Comparison of ENCODE assay signal across 8 mouse cellular contexts in genomic region chr9:80067221-80068027, GRCm38 (mm10). TPM values are rescaled to one million over a fixed set of nuclear protein-coding genes. Genes with fewer than 3 reads are reported as not detected.
DNase-seq lines count a peak whose midpoint lies in the region; ATAC-seq and TF ChIP-seq lines count a peak whose summit lies in the region.

No protein-coding gene starts in this region.

- H3K4me1 ChIP-seq in MEL (ENCODE audit: control insufficient read depth in 1 of 2, insufficient read depth in 2 of 2, low read length in 2 of 2), result peaks cover 10 to 16% of the 10 kb centered on the region in 2 experiments; a peak in 2 of 4 replicates
- peaks cover 19% of the 10 kb centered on the region for H3K4me1 ChIP-seq in hindbrain, embryonic 10.5 days (replicated peaks)
- H3K4me1 ChIP-seq in lung, postnatal 0 days (ENCODE audit: insufficient read depth, low read depth, low read length), result peaks cover 7% of the 10 kb centered on the region

- H3K4me2 ChIP-seq in lung, postnatal 0 days (replicated peaks; ENCODE audit: low read depth, low read length), result peak overlapping the region; percentile 61

- H3K36me3 ChIP-seq in MEL (ENCODE audit: control insufficient read depth in 1 of 2, insufficient read depth in 2 of 2, low read length in 2 of 2), result peaks cover 0 to 25% of the 10 kb centered on the region in 2 experiments; a peak in 2 of 4 replicates
- H3K36me3 ChIP-seq in hindbrain, embryonic 10.5 days, result no peaks in the 10 kb centered on the region; the same call in 1 of the 2 replicates
- no peaks in the 10 kb centered on the region for H3K36me3 ChIP-seq in lung, postnatal 0 days (ENCODE audit: insufficient read depth, low read length)

- H3K79me2 ChIP-seq in MEL (ENCODE audit: control insufficient read depth, insufficient read depth, low read length, poor library complexity), result peaks cover 54% of the 10 kb centered on the region

- no peak for TF ChIP-seq EP300 in MEL (IDR thresholded peaks at IDR 0.05; ENCODE audit: low read depth in 1 of 2, low read length in 2 of 2)
- TF ChIP-seq EP300 in lung, postnatal 0 days (IDR thresholded peaks at IDR 0.05), result no peak

- H3K9me3 ChIP-seq in MEL (replicated peaks; ENCODE audit: insufficient read depth, low read length), result no peaks in the 10 kb centered on the region
- H3K9me3 ChIP-seq in hindbrain, embryonic 10.5 days, result peaks cover 19% of the 10 kb centered on the region
- H3K9me3 ChIP-seq in lung, postnatal 0 days (ENCODE audit: low read length), result no peaks in the 10 kb centered on the region

- peak overlapping the region; percentile 88 to 92 for H3K4me3 ChIP-seq in MEL (ENCODE audit: control insufficient read depth in 1 of 2, insufficient read depth in 1 of 2, low read depth in 2 of 2, low read length in 2 of 2)
- H3K4me3 ChIP-seq in hindbrain, embryonic 10.5 days, result peak overlapping the region; percentile 95
- peak overlapping the region; percentile 98 for H3K4me3 ChIP-seq in lung, postnatal 0 days (ENCODE audit: low read depth, low read length)

- WGBS in hindbrain, embryonic 10.5 days, result under 1% methylated on average over 93 of the region's 93 CpGs
- WGBS in lung, postnatal 0 days, result 5% methylated on average over 61 of the region's 93 CpGs

- peak overlapping the region; percentile 63 for H3K27ac ChIP-seq in MEL (ENCODE audit: control insufficient read depth, low read depth, low read length)
- peak overlapping the region; percentile 99 for H3K27ac ChIP-seq in hindbrain, embryonic 10.5 days
- peak overlapping the region; percentile 99 for H3K27ac ChIP-seq in lung, postnatal 0 days (ENCODE audit: low read length)

- no peak for TF ChIP-seq CTCF in MEL (IDR thresholded peaks at IDR 0.05 in 2 of 3, conservative IDR thresholded peaks at IDR 0.05 in 1 of 3; ENCODE audit: control insufficient read depth in 1 of 3, insufficient read depth in 1 of 3, low read depth in 2 of 3, low read length in 3 of 3, poor library complexity in 1 of 3, severe bottlenecking in 1 of 3)
- TF ChIP-seq CTCF in lung, postnatal 0 days (IDR thresholded peaks at IDR 0.05), result peak; percentile 33

- H3K9ac ChIP-seq in MEL (ENCODE audit: control insufficient read depth, low read depth, low read length, poor library complexity, severe bottlenecking), result peak overlapping the region; percentile 96
- H3K9ac ChIP-seq in lung, postnatal 0 days (replicated peaks; ENCODE audit: low read depth), result peak overlapping the region; percentile 100

- 0 out of 4 replicates have a peak, but pooled peaks of 1 of the 2 experiments have one; percentile 43 for TF ChIP-seq POLR2A in MEL (IDR thresholded peaks at IDR 0.05; ENCODE audit: control insufficient read depth in 1 of 2, insufficient read depth in 1 of 2, low read depth in 1 of 2, low read length in 2 of 2, poor library complexity in 1 of 2)

- DNase-seq in MEL (ENCODE audit: low read depth, low spot score), result peak; percentile 51
- DNase-seq in cerebellum, adult 9-10 months, result peak; percentile 62
- peak; percentile 83 for DNase-seq in hindbrain, embryonic 10.5 days (ENCODE audit: low spot score)
- DNase-seq in layer of hippocampus, adult 9-11 months, result peak; percentile 38
- DNase-seq in lung, postnatal 0 days (ENCODE audit: low spot score), result peak; percentile 77
- DNase-seq in ovary, adult 18-20 months (ENCODE audit: low spot score), result peak; percentile 29
- DNase-seq in thymus, adult 18-20 months, result peak; percentile 58 to 62

- no peak for TF ChIP-seq RAD21 in MEL (IDR thresholded peaks at IDR 0.05; ENCODE audit: low read depth, low read length)

- ATAC-seq in frontal cortex, adult (ENCODE audit: low TSS enrichment), result peak; percentile 76
- peak; percentile 82 for ATAC-seq in lung, postnatal 0 days

- H3K27me3 ChIP-seq in MEL (ENCODE audit: control insufficient read depth in 1 of 2, insufficient read depth in 2 of 2, low read length in 2 of 2), result no peaks in the 10 kb centered on the region; a peak in 1 of 4 replicates
- no peaks in the 10 kb centered on the region for H3K27me3 ChIP-seq in hindbrain, embryonic 10.5 days (ENCODE audit: insufficient read depth, poor library complexity, severe bottlenecking)
- H3K27me3 ChIP-seq in lung, postnatal 0 days (replicated peaks; ENCODE audit: insufficient read depth, low read length), result no peaks in the 10 kb centered on the region

TF ChIP-seq in MEL, 35 proteins besides CTCF, POLR2A, EP300 and RAD21:
- TF ChIP-seq ETS1 (IDR thresholded peaks at IDR 0.05; ENCODE audit: low read depth, low read length), result no peak
- TF ChIP-seq KAT2A (conservative IDR thresholded peaks at IDR 0.05; ENCODE audit: low read depth, low read length), result no peak
- no peak for TF ChIP-seq GATA1 (IDR thresholded peaks at IDR 0.05; ENCODE audit: low read depth, low read length)
- no peak for TF ChIP-seq BHLHE40 (IDR thresholded peaks at IDR 0.05; ENCODE audit: borderline replicate concordance, low read depth, low read length)
- TF ChIP-seq TCF12 (IDR thresholded peaks at IDR 0.05; ENCODE audit: low read depth, low read length), result no peak
- TF ChIP-seq UBTF (IDR thresholded peaks at IDR 0.05; ENCODE audit: borderline replicate concordance, insufficient read depth, low read depth, low read length), result peak; percentile 90; the same call in 1 of the 2 replicates
- TF ChIP-seq CHD2 (IDR thresholded peaks at IDR 0.05; ENCODE audit: low read length), result no peak
- 0 out of 2 replicates have a peak, but pooled peaks have one; percentile 34 for TF ChIP-seq ZMIZ1 (IDR thresholded peaks at IDR 0.05; ENCODE audit: low read depth, low read length)
- TF ChIP-seq MXI1 (IDR thresholded peaks at IDR 0.05; ENCODE audit: low read depth, low read length), result 0 out of 2 replicates have a peak, but pooled peaks have one; percentile 16
- no peak for TF ChIP-seq TAL1 (IDR thresholded peaks at IDR 0.05; ENCODE audit: low read length)
- TF ChIP-seq E2F4 (IDR thresholded peaks at IDR 0.05; ENCODE audit: borderline replicate concordance, low read depth, low read length), result no peak
- no peak for TF ChIP-seq ZC3H11A (IDR thresholded peaks at IDR 0.05; ENCODE audit: low read depth, low read length)
- no peak for TF ChIP-seq USF2 (IDR thresholded peaks at IDR 0.05; ENCODE audit: borderline replicate concordance in 1 of 2, insufficient read depth in 1 of 2, low read depth in 1 of 2, low read length in 2 of 2)
- TF ChIP-seq MAX (IDR thresholded peaks at IDR 0.05; ENCODE audit: low read length), result no peak; the same call in 1 of the 2 replicates
- TF ChIP-seq SMC3 (IDR thresholded peaks at IDR 0.05; ENCODE audit: low read depth, low read length), result no peak
- no peak for TF ChIP-seq MEF2A (IDR thresholded peaks at IDR 0.05; ENCODE audit: extremely low read depth, insufficient replicate concordance, low read depth, low read length, poor library complexity, severe bottlenecking)
- no peak for TF ChIP-seq USF1 (IDR thresholded peaks at IDR 0.05; ENCODE audit: low read depth, low read length)

RNA-seq across cellular contexts. Expression of gene Senp6, which starts 0.7 kb away (rescaled TPM):
- total RNA-seq in MEL (2012; rRNA removed), result 70.5 and 71.1 TPM in 2 replicates
- 100 to 1,000 TPM in 1 of 2 experiments, 10 to 100 TPM in 1; 67.0 to 670 TPM for polyA plus RNA-seq in MEL (2012; ENCODE audit: insufficient read depth in 1 of 2, insufficient read length in 2 of 2, low read depth in 1 of 2, low replicate concordance in 2 of 2, missing spikeins in 1 of 2)
- polyA plus RNA-seq in hindbrain, embryonic 10.5 days (2016; fragmentation: Nextera tagmentation; extraction: Ambion mirVana), result 48.2 and 49.8 TPM in 2 replicates
- 48.4 and 50.2 TPM in 2 replicates for polyA plus RNA-seq in lung, postnatal 0 days (2015; fragmentation: Nextera tagmentation; extraction: Ambion mirVana)

RNA-seq across cellular contexts. Expression of gene Filip1, which starts 54.8 kb away (rescaled TPM):
- not detected in 2 replicates for total RNA-seq in MEL (2012; rRNA removed)
- polyA plus RNA-seq in MEL (2012; ENCODE audit: insufficient read depth in 1 of 2, insufficient read length in 2 of 2, low read depth in 1 of 2, low replicate concordance in 2 of 2, missing spikeins in 1 of 2), result not detected
- 4.1 and 7.8 TPM in 2 replicates for polyA plus RNA-seq in hindbrain, embryonic 10.5 days (2016; fragmentation: Nextera tagmentation; extraction: Ambion mirVana)
- 10.1 and 12.2 TPM in 2 replicates for polyA plus RNA-seq in lung, postnatal 0 days (2015; fragmentation: Nextera tagmentation; extraction: Ambion mirVana)

Comparison
In these comparisons a context has a peak if more than half of its experiments do, and no peak if none do; other contexts are left out.
1. Peak in every context shown above with its lines: DNase-seq, ATAC-seq, H3K4me3 ChIP-seq and H3K27ac ChIP-seq.
2. DNase-seq: peak in every context shown above with its lines; median percentile 83 in hindbrain, embryonic 10.5 days; 77 in lung, postnatal 0 days; 62 in cerebellum, adult 9-10 months; 60 in thymus, adult 18-20 months; 51 in MEL; 38 in layer of hippocampus, adult 9-11 months; 29 in ovary, adult 18-20 months.